Mouse (Mus musculus) CH12.LX (cell line): ENCODE results near the gene Mrps12. TPM values are rescaled to one million over a fixed set of nuclear protein-coding genes. Genes with fewer than 3 reads are reported as not detected.

Experiments used
- DNase-seq: peaks from one replicate; pipeline ENCODE4 v3.0.0-alpha.2; 2013; ENCODE audit errors: extremely low read depth
- H3K27ac ChIP-seq: 2 replicates; pipeline ENCODE4 v1.5.1; 2012; ENCODE audit warnings: low read depth, mild to moderate bottlenecking, control low read depth, moderate library complexity; ENCODE audit not compliant: insufficient read depth
- H3K27me3 ChIP-seq: replicated peaks from 2 replicates; pipeline ENCODE3; 2012; ENCODE audit warnings: inconsistent platforms
- H3K36me3 ChIP-seq, 2 experiments: replicated peaks in 1 of 2; 2 replicates each; pipeline versions ENCODE3 to v1.6.1; 2012; ENCODE audit warnings: inconsistent platforms in 1 of 2, low read length in 1 of 2, mild to moderate bottlenecking in 1 of 2, mixed read lengths in 1 of 2, moderate library complexity in 1 of 2; ENCODE audit not compliant: control insufficient read depth in 1 of 2, insufficient read depth in 1 of 2
- H3K4me1 ChIP-seq, 2 experiments: 2 replicates each; pipeline ENCODE4 v1.6.1; 2012; ENCODE audit warnings: inconsistent platforms in 1 of 2, moderate library complexity in 1 of 2; ENCODE audit not compliant: insufficient read depth in 2 of 2, control insufficient read depth in 1 of 2
- H3K4me2 ChIP-seq: 2 replicates; pipeline ENCODE4 v1.6.1; 2012; ENCODE audit warnings: low read depth, mild to moderate bottlenecking, control low read depth; ENCODE audit not compliant: poor library complexity, insufficient read depth, severe bottlenecking
- H3K4me3 ChIP-seq, 3 experiments: fragments of 150-350 bp in 1 of 3; sonication (generic) in 1 of 3; replicated peaks in 1 of 3; 2 replicates each; pipeline versions ENCODE3 to v1.5.1; 2011 to 2012; ENCODE audit warnings: low read depth in 2 of 3, low read length in 2 of 3, mild to moderate bottlenecking in 2 of 3, moderate library complexity in 2 of 3, control low read depth in 1 of 3, improper control_type of control experiment in 1 of 3, inconsistent platforms in 1 of 3, mixed read lengths in 1 of 3; ENCODE audit not compliant: poor library complexity in 1 of 3
- H3K79me2 ChIP-seq: replicated peaks from 2 replicates; pipeline ENCODE4 v1.6.1; 2012; ENCODE audit warnings: mild to moderate bottlenecking, moderate library complexity; ENCODE audit not compliant: control insufficient read depth, poor library complexity, insufficient read depth, severe bottlenecking; ENCODE audit errors: extremely low read depth
- H3K9ac ChIP-seq: 2 replicates; pipeline ENCODE4 v1.6.1; 2012; ENCODE audit warnings: low read depth, mild to moderate bottlenecking, control low read depth, moderate library complexity; ENCODE audit not compliant: insufficient read depth
- H3K9me3 ChIP-seq: replicated peaks from 2 replicates; pipeline ENCODE3; 2012; ENCODE audit warnings: low read length, inconsistent platforms, mixed read lengths
- CHD2 ChIP-seq: IDR thresholded peaks from 2 replicates; pipeline ENCODE4 v1.6.1; 2011; ENCODE audit warnings: low read length, improper control_type of control experiment
- CTCF ChIP-seq, 2 experiments: IDR thresholded peaks in 1 of 2; conservative IDR thresholded peaks in 1 of 2; 2 replicates each; pipeline ENCODE4 v1.5.1; 2011 to 2012; ENCODE audit warnings: low read depth in 2 of 2, low read length in 2 of 2, improper control_type of control experiment in 1 of 2, inconsistent platforms in 1 of 2, mild to moderate bottlenecking in 1 of 2, moderate library complexity in 1 of 2
- ELF1 ChIP-seq: IDR thresholded peaks from 2 replicates; pipeline ENCODE4 v1.6.1; 2014; ENCODE audit warnings: low read depth, mild to moderate bottlenecking, inconsistent platforms, low read length, improper control_type of control experiment
- HCFC1 ChIP-seq: IDR thresholded peaks from 2 replicates; pipeline ENCODE4 v1.6.1; 2012; ENCODE audit warnings: low read depth, mild to moderate bottlenecking, inconsistent platforms, low read length, improper control_type of control experiment
- IRF4 ChIP-seq: IDR thresholded peaks from 2 replicates; pipeline ENCODE4 v1.6.1; 2014; ENCODE audit warnings: low read depth, mild to moderate bottlenecking, inconsistent platforms, low read length, improper control_type of control experiment
- JUND ChIP-seq: conservative IDR thresholded peaks from 2 replicates; pipeline ENCODE4 v1.6.1; 2011; ENCODE audit warnings: low read depth, low read length, improper control_type of control experiment
- KAT2A ChIP-seq: IDR thresholded peaks from 2 replicates; pipeline ENCODE4 v1.6.1; 2012; ENCODE audit warnings: low read length, improper control_type of control experiment, inconsistent platforms; ENCODE audit not compliant: insufficient replicate concordance
- MAX ChIP-seq: IDR thresholded peaks from 2 replicates; pipeline ENCODE4 v1.6.1; 2011; ENCODE audit warnings: low read length, improper control_type of control experiment
- MAZ ChIP-seq: IDR thresholded peaks from 2 replicates; pipeline ENCODE4 v1.6.1; 2012; ENCODE audit warnings: low read depth, mild to moderate bottlenecking, inconsistent platforms, low read length, improper control_type of control experiment, moderate library complexity
- MEF2A ChIP-seq: IDR thresholded peaks from 2 replicates; pipeline ENCODE4 v1.6.1; 2014; ENCODE audit warnings: low read depth, mild to moderate bottlenecking, inconsistent platforms, low read length, improper control_type of control experiment, borderline replicate concordance
- MXI1 ChIP-seq: IDR thresholded peaks from 2 replicates; pipeline ENCODE4 v1.6.1; 2011; ENCODE audit warnings: mild to moderate bottlenecking, low read depth, low read length, improper control_type of control experiment
- MYC ChIP-seq: IDR thresholded peaks from 2 replicates; pipeline ENCODE4 v1.6.1; 2011; ENCODE audit warnings: low read depth, mild to moderate bottlenecking, improper control_type of control experiment, low read length
- PAX5 ChIP-seq: IDR thresholded peaks from 2 replicates; pipeline ENCODE4 v1.6.1; 2012; ENCODE audit warnings: low read length, inconsistent platforms, mixed read lengths
- POLR2A ChIP-seq: IDR thresholded peaks from 2 replicates; pipeline ENCODE4 v1.6.1; 2011; ENCODE audit warnings: low read depth, mild to moderate bottlenecking, improper control_type of control experiment, low read length
- RAD21 ChIP-seq: IDR thresholded peaks from 2 replicates; pipeline ENCODE4 v1.6.1; 2011; ENCODE audit warnings: low read depth, mild to moderate bottlenecking, low read length, improper control_type of control experiment, moderate library complexity
- SIN3A ChIP-seq: IDR thresholded peaks from 2 replicates; pipeline ENCODE4 v1.6.1; 2012; ENCODE audit warnings: low read length, improper control_type of control experiment, inconsistent platforms
- SMC3 ChIP-seq: IDR thresholded peaks from 2 replicates; pipeline ENCODE4 v1.6.1; 2011; ENCODE audit warnings: low read depth, low read length, improper control_type of control experiment
- TBP ChIP-seq: conservative IDR thresholded peaks from 2 replicates; pipeline ENCODE4 v1.6.1; 2011; ENCODE audit warnings: low read depth, low read length, improper control_type of control experiment
- TCF12 ChIP-seq: IDR thresholded peaks from 2 replicates; pipeline ENCODE4 v1.6.1; 2014; ENCODE audit warnings: low read depth, mild to moderate bottlenecking, inconsistent platforms, low read length, improper control_type of control experiment
- UBTF ChIP-seq: IDR thresholded peaks from 2 replicates; pipeline ENCODE4 v1.6.1; 2012; ENCODE audit warnings: low read depth, mild to moderate bottlenecking, inconsistent platforms, low read length, improper control_type of control experiment, moderate library complexity
- USF2 ChIP-seq: conservative IDR thresholded peaks from 2 replicates; pipeline ENCODE4 v1.6.1; 2011; ENCODE audit warnings: low read depth, low read length, improper control_type of control experiment
- ZC3H11A ChIP-seq: IDR thresholded peaks from 2 replicates; pipeline ENCODE4 v1.6.1; 2012; ENCODE audit warnings: low read depth, mild to moderate bottlenecking, inconsistent platforms, low read length, improper control_type of control experiment
- ZMIZ1 ChIP-seq: IDR thresholded peaks from 2 replicates; pipeline ENCODE4 v1.6.1; 2012; ENCODE audit warnings: low read depth, mild to moderate bottlenecking, inconsistent platforms, low read length, improper control_type of control experiment
- ZNF384 ChIP-seq: IDR thresholded peaks from 2 replicates; pipeline ENCODE4 v1.6.1; 2012; ENCODE audit warnings: low read depth, low read length, improper control_type of control experiment, inconsistent platforms
- dilution Hi-C: fragments of 300-500 bp; cut with MboI; formaldehyde crosslinking; loops from 2 replicates; pipeline ENCODE4 v1.14.3; 2020; ENCODE audit warnings: low sequenced_read_pairs; ENCODE audit not compliant: extremely low pct_unique_long_range_greater_than_20kb, extremely low pct_ligation_motif_present
- in situ Hi-C: fragments of 300-500 bp; cut with MboI; formaldehyde crosslinking; loops from 3 replicates; pipeline ENCODE4 v1.14.3; 2019; ENCODE audit warnings: low sequenced_read_pairs, low pct_ligation_motif_present, low pct_unique_long_range_greater_than_20kb, mixed read lengths
- polyA plus RNA-seq: library from polyadenylated mRNA; unstranded; fragments of >175 nt; gene quantifications from 2 replicates; pipeline ENCODE4 v1.2.1, GENCODE M21; 2012; ENCODE audit warnings: low read depth; ENCODE audit not compliant: insufficient read length
- total RNA-seq, 2 experiments: library from RNA; depleted of rRNA; stranded (reverse); fragments of 300-350 nt in 1 of 2; fragments of >200 nt in 1 of 2; gene quantifications; 2 replicates each; pipeline ENCODE4 v1.2.3; 2012 to 2014

Mrps12 gene
- total and polyA plus RNA-seq, 3 experiments, result 66.0 to 112 (median 91.6) TPM

DNA sequence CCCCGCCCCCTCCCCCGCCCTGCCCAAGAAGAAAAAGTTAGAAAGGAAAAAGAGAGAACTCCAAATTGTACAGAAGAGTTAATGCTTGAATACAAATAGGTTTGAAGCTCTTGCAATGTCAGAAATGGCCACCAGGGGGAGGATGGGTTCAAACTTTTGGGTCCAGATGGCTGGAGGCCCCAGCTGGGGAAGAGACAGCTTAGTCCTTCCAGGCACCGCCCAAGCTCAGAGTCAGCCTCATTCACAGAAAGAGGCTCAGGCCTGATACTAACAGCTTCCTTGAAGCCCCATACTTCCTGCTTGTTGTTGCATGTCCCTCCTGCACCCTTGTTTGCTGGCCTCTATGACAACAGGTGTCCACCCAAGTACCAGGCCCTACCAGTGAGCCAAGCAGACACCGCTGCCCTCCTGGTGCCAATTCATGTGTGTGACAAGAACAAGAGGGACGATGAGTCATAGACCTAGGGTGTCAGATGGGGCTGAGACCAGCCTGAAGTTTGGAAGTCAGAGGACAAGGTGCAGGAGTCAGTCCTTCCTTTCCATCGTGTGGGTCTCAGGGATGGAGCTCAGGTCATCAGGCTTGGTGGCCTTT, 38.5 kb upstream of the Mrps12 start:
- in situ Hi-C loops (loop anchor here (25.0 kb wide), 1 partner anchor 257 kb away; no protein-coding TSS in a partner anchor), dilution Hi-C loops (no loop called here)
- peak overlapping the region; percentile 64 for H3K9ac ChIP-seq
- H3K9me3 ChIP-seq, result no peaks in the 10 kb centered on the region
- peaks cover 34 to 65% of the 10 kb centered on the region in 2 experiments for H3K4me1 ChIP-seq
- no peaks in the 10 kb centered on the region for H3K27me3 ChIP-seq
- H3K36me3 ChIP-seq, result peaks cover 32 to 71% of the 10 kb centered on the region in 2 experiments
- peak overlapping the region in 2 of 3 experiments; percentile 27 to 31 for H3K4me3 ChIP-seq
- DNase-seq, result peak; percentile 95
- TF ChIP-seq CTCF (conservative IDR thresholded peaks at IDR 0.05 in 1 of 2, IDR thresholded peaks at IDR 0.05 in 1 of 2; ENCODE audit: low read depth in 2 of 2, low read length in 2 of 2), result peak; percentile 58 to 92; a peak in 3 of 4 replicates
- peak; percentile 89 for TF ChIP-seq SIN3A
- TF ChIP-seq UBTF, result no peak
- TF ChIP-seq IRF4, result peak; percentile 62
- TF ChIP-seq RAD21, result peak; percentile 89
- peak; percentile 73; the same call in 1 of the 2 replicates for TF ChIP-seq MYC
- TF ChIP-seq MXI1, result peak; percentile 45; the same call in 1 of the 2 replicates
- peak; percentile 96 for TF ChIP-seq SMC3
- TF ChIP-seq TBP, result 0 out of 2 replicates have a peak, but pooled peaks have one; percentile 41
- peak; percentile 47 for TF ChIP-seq POLR2A
- TF ChIP-seq KAT2A, result no peak
- peak; percentile 67; the same call in 1 of the 2 replicates for TF ChIP-seq ZC3H11A
- TF ChIP-seq PAX5, result no peak
- TF ChIP-seq TCF12, result peak; percentile 83
- peak; percentile 59 for TF ChIP-seq MEF2A
- TF ChIP-seq ELF1, result peak; percentile 69; the same call in 1 of the 2 replicates
- peak; percentile 11; the same call in 1 of the 2 replicates for TF ChIP-seq HCFC1
- peak; percentile 46; the same call in 1 of the 2 replicates for TF ChIP-seq MAZ
- peak; percentile 9; the same call in 1 of the 2 replicates for TF ChIP-seq MAX
- TF ChIP-seq ZNF384, result peak; percentile 79
- no peak; the same call in 1 of the 2 replicates for TF ChIP-seq JUND
- no peaks in the 10 kb centered on the region for H3K79me2 ChIP-seq
- peak overlapping the region; percentile 99 for H3K27ac ChIP-seq
- peak overlapping the region; percentile 56 for H3K4me2 ChIP-seq

DNA sequence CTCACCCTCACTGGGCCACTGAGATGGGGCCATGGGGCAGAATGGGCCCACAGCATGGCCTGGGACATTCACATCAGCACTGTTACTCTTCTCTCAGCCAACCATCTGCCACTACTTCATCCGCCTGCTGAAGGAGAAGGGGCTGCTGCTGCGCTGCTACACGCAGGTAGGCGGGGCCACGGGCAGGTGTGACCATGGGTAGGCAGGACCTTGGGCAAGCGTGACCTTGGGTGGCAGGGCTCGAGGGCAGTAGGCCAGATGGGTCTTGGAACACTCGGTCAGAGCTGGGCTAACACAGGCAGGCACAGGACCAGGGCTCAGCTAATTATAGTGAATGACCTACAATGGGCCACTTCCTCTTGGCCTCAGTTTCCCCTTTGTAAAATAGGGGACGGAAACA, 37.2 kb upstream of the Mrps12 start:
- Histone ChIP-seq H3K27ac (peak overlapping the region; percentile 35), H3K4me3 (no peak overlapping the region), H3K36me3 (peaks cover 38 to 71% of the 10 kb centered on the region in 2 experiments), H3K9ac (no peak overlapping the region), H3K27me3 (no peaks in the 10 kb centered on the region)
- TF ChIP-seq USF2 (no peak), ZMIZ1 (no peak), CHD2 (no peak), ZNF384 (no peak), POLR2A (no peak), MAZ (no peak)
- TF ChIP-seq, all 38 proteins: peak for 0
- H3K4me2 ChIP-seq, result no peak overlapping the region
- in situ Hi-C loops, result loop anchor here (25.0 kb wide), 1 partner anchor 258 kb away; no protein-coding TSS in a partner anchor
- H3K4me1 ChIP-seq, result peaks cover 32 to 52% of the 10 kb centered on the region in 2 experiments
- no peaks in the 10 kb centered on the region for H3K9me3 ChIP-seq
- no peaks in the 10 kb centered on the region for H3K79me2 ChIP-seq
- no peak for DNase-seq
- dilution Hi-C loops, result no loop called here
